Mouse (Mus musculus): ENCODE data around the gene Gm7347. TPM values are rescaled to one million over a fixed set of nuclear protein-coding genes. Genes with fewer than 3 reads are reported as not detected.
A peak's percentile ranks its signal among the peaks of the same experiment; 100 is the strongest.
"Not testable (repeated sequence)": the region's sequence is repeated elsewhere in the genome, so short reads cannot be mapped to it uniquely, and the experiment has no call there.

Gene Gm7347
- polyA plus RNA-seq (2012; rRNA removed), result not detected in 2 replicates

DNA sequence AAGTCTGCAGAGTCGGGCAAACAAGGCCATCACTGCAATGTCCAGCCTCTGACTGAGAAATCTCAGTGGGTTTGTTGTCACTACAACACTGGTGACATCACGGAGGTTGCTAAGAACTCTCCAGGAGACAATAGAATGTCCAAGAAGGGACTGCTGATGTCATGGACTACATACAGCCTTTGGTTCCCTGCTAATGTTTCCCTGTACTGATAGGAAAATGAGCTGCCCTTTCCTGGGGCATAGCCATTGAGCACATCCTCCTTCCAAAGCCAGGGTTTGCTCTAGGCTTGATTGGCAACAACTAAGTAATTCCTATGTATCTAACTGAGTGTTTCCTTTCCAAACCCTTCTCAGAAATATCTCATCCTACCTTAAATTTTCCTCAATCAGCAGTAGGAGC, at the start of gene Gm7347:
Gene Gm7347 (minus strand): TSS at position 101 of the 400 bp plus-strand sequence.
- DNase-seq (ENCODE audit: low read depth), result not testable (repeated sequence)

DNA sequence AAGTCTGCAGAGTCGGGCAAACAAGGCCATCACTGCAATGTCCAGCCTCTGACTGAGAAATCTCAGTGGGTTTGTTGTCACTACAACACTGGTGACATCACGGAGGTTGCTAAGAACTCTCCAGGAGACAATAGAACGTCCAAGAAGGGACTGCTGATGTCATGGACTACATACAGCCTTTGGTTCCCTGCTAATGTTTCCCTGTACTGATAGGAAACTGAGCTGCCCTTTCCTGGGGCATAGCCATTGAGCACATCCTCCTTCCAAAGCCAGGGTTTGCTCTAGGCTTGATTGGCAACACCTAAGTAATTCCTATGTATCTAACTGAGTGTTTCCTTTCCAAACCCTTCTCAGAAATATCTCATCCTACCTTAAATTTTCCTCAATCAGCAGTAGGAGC, 46.9 kb upstream of the Gm7347 start, which contains the start of gene 5031410I06Rik:
Gene 5031410I06Rik (minus strand): TSS at position 101 of the 400 bp plus-strand sequence.
- DNase-seq (ENCODE audit: low read depth), result not testable (repeated sequence)

DNA sequence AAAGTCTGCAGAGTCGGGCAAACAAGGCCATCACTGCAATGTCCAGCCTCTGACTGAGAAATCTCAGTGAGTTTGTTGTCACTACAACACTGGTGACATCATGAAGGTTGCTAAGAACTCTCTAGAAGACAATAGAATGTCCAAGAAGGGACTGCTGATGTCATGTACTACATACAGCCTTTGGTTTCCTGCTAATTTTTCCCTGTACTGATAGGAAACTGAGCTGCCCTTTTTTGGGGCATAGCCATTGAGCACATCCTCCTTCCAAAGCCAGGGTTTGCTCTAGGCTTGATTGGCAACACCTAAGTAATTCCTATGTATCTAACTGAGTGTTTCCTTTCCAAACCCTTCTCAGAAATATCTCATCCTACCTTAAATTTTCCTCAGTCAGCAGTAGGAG, 30.8 kb upstream of the Gm7347 start, which contains the start of gene Gm10471:
Gene Gm10471 (minus strand): TSS at position 101 of the 400 bp plus-strand sequence.
- DNase-seq (ENCODE audit: low read depth), result not testable (repeated sequence)

DNA sequence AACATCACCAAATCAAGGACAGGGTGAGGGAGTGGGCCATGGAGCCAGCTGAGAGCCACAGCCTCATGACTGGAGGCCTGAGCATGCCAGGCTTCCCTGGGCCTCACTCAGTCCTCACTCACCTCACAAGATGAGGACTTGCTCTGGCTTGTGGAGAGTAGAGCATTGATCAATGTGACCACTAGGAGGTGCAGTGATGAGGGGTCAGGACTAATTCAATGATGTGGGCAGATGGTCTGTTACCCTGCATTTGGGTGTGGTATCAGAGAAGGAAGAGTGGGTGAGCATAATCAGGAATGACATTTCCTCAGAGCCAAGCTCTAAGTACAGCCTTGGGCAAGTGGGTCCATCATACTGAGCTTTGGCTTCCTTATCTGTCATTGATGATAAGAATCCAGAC, 20.6 kb upstream of the Gm7347 start:
- DNase-seq (ENCODE audit: low read depth), result not testable (repeated sequence)

DNA sequence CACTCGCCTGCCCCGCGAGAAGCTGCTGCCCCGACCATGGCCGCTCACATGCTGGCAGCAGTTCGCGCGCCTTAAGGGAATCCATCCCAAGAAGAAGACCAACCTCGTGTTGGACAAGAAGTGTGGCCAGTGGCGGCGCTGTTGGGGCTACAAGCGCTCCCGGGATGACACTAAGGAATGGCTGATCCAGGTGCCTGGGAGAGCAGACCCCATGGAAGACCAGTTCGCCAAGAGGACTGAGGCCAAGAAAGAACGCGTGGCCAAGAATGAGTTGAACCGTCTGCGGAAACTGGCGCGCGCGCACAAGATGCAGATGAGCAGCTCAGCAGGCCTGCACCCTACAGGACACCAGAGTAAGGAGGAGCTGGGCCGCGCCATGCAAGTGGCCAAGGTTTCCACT, 12.3 kb upstream of the Gm7347 start:
- DNase-seq (ENCODE audit: low read depth), result no peak

GRCm38 (mm10) chr5:26039458-26039857, 18.9 kb downstream of the Gm7347 start, which contains the start of gene Speer4a:
Gene Speer4a, minus strand, starts transcription at chr5:26039558.
- not testable (repeated sequence) for DNase-seq (ENCODE audit: low read depth)

More for the DNA sequence above, 12.3 kb upstream of the Gm7347 start:
- TF ChIP-seq POLR2A (IDR thresholded peaks at IDR 0.05; ENCODE audit: borderline replicate concordance, extremely low read depth, insufficient read depth, insufficient read length, poor library complexity, severe bottlenecking), result no peak
- no peak for TF ChIP-seq CTCF (IDR thresholded peaks at IDR 0.05; ENCODE audit: borderline replicate concordance, extremely low read depth, insufficient read depth, insufficient read length)

DNA sequence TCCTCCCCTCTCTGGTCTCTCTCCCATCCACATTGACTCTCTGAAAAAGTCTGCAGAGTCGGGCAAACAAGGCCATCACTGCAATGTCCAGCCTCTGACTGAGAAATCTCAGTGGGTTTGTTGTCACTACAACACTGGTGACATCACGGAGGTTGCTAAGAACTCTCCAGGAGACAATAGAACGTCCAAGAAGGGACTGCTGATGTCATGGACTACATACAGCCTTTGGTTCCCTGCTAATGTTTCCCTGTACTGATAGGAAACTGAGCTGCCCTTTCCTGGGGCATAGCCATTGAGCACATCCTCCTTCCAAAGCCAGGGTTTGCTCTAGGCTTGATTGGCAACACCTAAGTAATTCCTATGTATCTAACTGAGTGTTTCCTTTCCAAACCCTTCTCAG, 35.6 kb downstream of the Gm7347 start, which contains the start of gene Gm5862:
Gene Gm5862 (minus strand): TSS at position 101 of the 400 bp plus-strand sequence.
- not testable (repeated sequence) for DNase-seq (ENCODE audit: low read depth)

- DNase-seq (ENCODE audit: low read depth), result not testable (repeated sequence)
These were observed 50.7 kb downstream of the Gm7347 start for GRCm38 (mm10) chr5:26007697-26008096.

- peak; percentile 70 for DNase-seq (ENCODE audit: low read depth)
These were observed 51.3 kb downstream of the Gm7347 start for GRCm38 (mm10) chr5:26006937-26007695.

GRCm38 (mm10) chr5:26004698-26005097, 53.7 kb downstream of the Gm7347 start, which contains the start of gene Gm1979:
Gene Gm1979, minus strand, starts transcription at chr5:26004798.
- not testable (repeated sequence) for DNase-seq (ENCODE audit: low read depth)

Other genes with a start within 250 kb of the Gm7347 start
- not detected in 2 replicates for gene Gm21663, start 116.2 kb downstream of the Gm7347 start, polyA plus RNA-seq (2012; rRNA removed)
- not detected in 2 replicates for gene Gm21671, start 104.2 kb downstream of the Gm7347 start, polyA plus RNA-seq (2012; rRNA removed)
- not detected in 2 replicates for gene Gm21680, start 85.9 kb downstream of the Gm7347 start, polyA plus RNA-seq (2012; rRNA removed)
- gene Gm21698, start 69.9 kb downstream of the Gm7347 start, polyA plus RNA-seq (2012; rRNA removed), result not detected in 2 replicates
- gene Gm1979, start 53.8 kb downstream of the Gm7347 start, polyA plus RNA-seq (2012; rRNA removed), result not detected in 2 replicates
- gene Gm5862, start 35.7 kb downstream of the Gm7347 start, polyA plus RNA-seq (2012; rRNA removed), result not detected in 2 replicates
- 0.04 TPM in 1 of 2 replicates, not detected in the other for gene Speer4a, start 19.0 kb downstream of the Gm7347 start, polyA plus RNA-seq (2012; rRNA removed)
- gene Gm10471, start 30.7 kb upstream of the Gm7347 start, polyA plus RNA-seq (2012; rRNA removed), result not detected in 2 replicates
- gene 5031410I06Rik, start 46.8 kb upstream of the Gm7347 start, polyA plus RNA-seq (2012; rRNA removed), result not detected in 2 replicates
- gene Gm10220, start 62.8 kb upstream of the Gm7347 start, polyA plus RNA-seq (2012; rRNA removed), result not detected in 2 replicates
- gene Gm7361, start 199.1 kb upstream of the Gm7347 start, polyA plus RNA-seq (2012; rRNA removed), result 0.57 and 0.71 TPM in 2 replicates